Mouse (Mus musculus): ENCODE results near the gene Gm527. TPM values are rescaled to one million over a fixed set of nuclear protein-coding genes. Genes with fewer than 3 reads are reported as not detected.

Gene Gm527
- 4.8 and 8.1 TPM in 2 replicates for polyA plus RNA-seq (2012; rRNA removed)

GRCm38 (mm10) chr12:64917578-64918471 lies at the start of gene Gm527:
Gene Gm527, plus strand, starts transcription at chr12:64917906.

DNA sequence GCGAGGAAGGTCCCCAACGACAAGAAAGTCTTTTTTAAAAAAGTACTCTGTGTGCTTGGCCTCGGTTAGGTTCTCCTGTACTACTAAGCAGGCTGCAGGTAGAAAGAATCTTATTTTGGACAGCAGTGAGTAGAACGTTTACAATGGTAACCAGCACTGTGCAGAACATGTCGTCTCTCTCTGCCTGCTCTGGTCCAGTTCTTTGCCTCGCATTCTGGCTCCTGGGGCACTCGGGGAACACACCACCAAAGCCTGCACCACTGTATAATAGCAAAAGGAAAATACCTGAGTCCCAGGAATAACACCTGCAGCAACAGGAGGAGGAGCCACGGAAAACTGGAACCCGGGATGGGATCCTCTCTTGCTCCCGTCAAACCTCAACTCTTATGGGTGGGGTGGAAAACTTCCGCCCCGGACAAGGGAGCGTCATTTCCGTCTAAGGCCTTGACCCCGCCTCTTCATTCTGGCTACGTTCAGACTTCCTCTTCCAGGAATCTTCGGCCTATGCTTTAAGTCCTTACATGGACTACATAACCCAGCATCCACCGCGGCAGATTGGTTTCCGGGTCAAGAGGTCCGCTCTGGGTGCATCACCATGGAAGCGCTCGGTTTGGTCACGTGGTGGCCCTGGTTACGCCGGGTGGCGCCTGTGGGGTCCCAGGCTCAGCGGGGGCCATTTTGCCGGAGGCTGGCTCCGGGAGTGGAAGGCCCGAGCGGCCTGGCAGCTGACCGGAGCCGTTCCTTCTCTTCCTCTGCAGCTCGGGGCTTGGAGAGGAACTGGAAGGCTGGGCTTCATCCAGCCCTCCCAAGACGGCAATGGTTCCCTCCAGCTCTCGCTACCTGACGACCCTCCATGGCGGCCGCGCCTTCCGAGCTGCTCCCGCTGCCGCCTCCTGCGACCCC lies 47.7 kb downstream of the Gm527 start, which contains the start of the genes Klhl28 and Togaram1:
Gene Klhl28 (minus strand): TSS at position 411 of the 903 bp plus-strand sequence.
Gene Togaram1 (plus strand): TSS at position 681 of the 903 bp plus-strand sequence.

Other genes with a start within 250 kb of the Gm527 start
- 5.3 and 10.3 TPM in 2 replicates for gene Klhl28, start 47.6 kb downstream of the Gm527 start, polyA plus RNA-seq (2012; rRNA removed)
- 9.5 and 17.4 TPM in 2 replicates for gene Togaram1, start 47.9 kb downstream of the Gm527 start, polyA plus RNA-seq (2012; rRNA removed)
- 34.1 and 56.0 TPM in 2 replicates for gene Prpf39, start 118.4 kb downstream of the Gm527 start, polyA plus RNA-seq (2012; rRNA removed)
- gene Fkbp3, start 156.1 kb downstream of the Gm527 start, polyA plus RNA-seq (2012; rRNA removed): 391 and 617 TPM in 2 replicates
- 14.2 and 14.4 TPM in 2 replicates for gene Fancm, start 157.7 kb downstream of the Gm527 start, polyA plus RNA-seq (2012; rRNA removed)

All from central nervous system, embryonic 11.5 days (tissue).